Mouse (Mus musculus) left cerebral cortex, adult 11 months (tissue): ENCODE measurements at regions not wholly inside any gene's neighbourhood (a gene's known extent, or its start where the extent isn't known, plus 50 kb on each side); places are given as distances from the start of the nearest gene placed in this dataset.

Experiments used
- DNase-seq: peaks from one replicate; pipeline ENCODE4 v3.0.0; 2022; ENCODE audit warnings: low spot score

- no peak for DNase-seq
Measured at GRCm38 (mm10) chr14:94691176-94691575, 800.7 kb upstream of the Pcdh9 start.

- no peak for DNase-seq
Measured at GRCm38 (mm10) chr14:94677716-94678115, 787.2 kb upstream of the Pcdh9 start.

GRCm38 (mm10) chr14:94653625-94654024 is 763.1 kb upstream of the Pcdh9 start:
- DNase-seq, result peak; percentile 7

- DNase-seq, result no peak
Measured at GRCm38 (mm10) chr14:94615006-94615405, 724.5 kb upstream of the Pcdh9 start.
